Mouse (Mus musculus): ENCODE measurements around the gene Nupl2.

The Nupl2 gene

GRCm38 (mm10) chr5:24164789-24165445 is at the start of gene Nupl2:
TSS of gene Nupl2 (plus strand) at chr5:24164963.
- DNase-seq (ENCODE audit: low spot score in 2 of 2): peak; percentile 92 to 93

- DNase-seq (ENCODE audit: low spot score in 2 of 2): no peak
Observed at GRCm38 (mm10) chr5:24122221-24122620, 42.5 kb upstream of the Nupl2 start.

GRCm38 (mm10) chr5:24124175-24124574 is 40.6 kb upstream of the Nupl2 start:
- DNase-seq (ENCODE audit: low spot score in 2 of 2): no peak

GRCm38 (mm10) chr5:24124579-24125276 is 40.0 kb upstream of the Nupl2 start:
- DNase-seq (ENCODE audit: low spot score in 2 of 2): no peak

- DNase-seq (ENCODE audit: low spot score in 2 of 2): peak; percentile 20 to 22
Observed at GRCm38 (mm10) chr5:24125910-24126636, 38.7 kb upstream of the Nupl2 start.

GRCm38 (mm10) chr5:24126967-24127366 is 37.8 kb upstream of the Nupl2 start:
- peak; percentile 16 to 46 for DNase-seq (ENCODE audit: low spot score in 2 of 2)

- no peak for DNase-seq (ENCODE audit: low spot score in 2 of 2)
Observed at GRCm38 (mm10) chr5:24146964-24147363, 17.8 kb upstream of the Nupl2 start.

GRCm38 (mm10) chr5:24152199-24152598 is 12.6 kb upstream of the Nupl2 start:
- no peak for DNase-seq (ENCODE audit: low spot score in 2 of 2)

- no peak for DNase-seq (ENCODE audit: low spot score in 2 of 2)
Observed at GRCm38 (mm10) chr5:24156774-24157173, 8.0 kb upstream of the Nupl2 start.

- no peak for DNase-seq (ENCODE audit: low spot score in 2 of 2)
Observed at GRCm38 (mm10) chr5:24167263-24167662, 2.5 kb downstream of the Nupl2 start.

- no peak for DNase-seq (ENCODE audit: low spot score in 2 of 2)
Observed at GRCm38 (mm10) chr5:24169881-24170280, 5.1 kb downstream of the Nupl2 start.

GRCm38 (mm10) chr5:24172092-24172491 is 7.3 kb downstream of the Nupl2 start:
- no peak for DNase-seq (ENCODE audit: low spot score in 2 of 2)

- peak; percentile 6 to 20 for DNase-seq (ENCODE audit: low spot score in 2 of 2)
Observed at GRCm38 (mm10) chr5:24181514-24182295, 16.9 kb downstream of the Nupl2 start.

- peak in 1 of 2 experiments; percentile 19 for DNase-seq (ENCODE audit: low spot score in 2 of 2)
Observed at GRCm38 (mm10) chr5:24182296-24182734, 17.6 kb downstream of the Nupl2 start.

GRCm38 (mm10) chr5:24183096-24183495 is 18.3 kb downstream of the Nupl2 start:
- no peak for DNase-seq (ENCODE audit: low spot score in 2 of 2)

GRCm38 (mm10) chr5:24184011-24184410 is 19.2 kb downstream of the Nupl2 start:
- no peak for DNase-seq (ENCODE audit: low spot score in 2 of 2)

GRCm38 (mm10) chr5:24188476-24188875 is 23.7 kb downstream of the Nupl2 start:
- DNase-seq (ENCODE audit: low spot score in 2 of 2): no peak

- no peak for DNase-seq (ENCODE audit: low spot score in 2 of 2)
Observed at GRCm38 (mm10) chr5:24191821-24192220, 27.1 kb downstream of the Nupl2 start.

GRCm38 (mm10) chr5:24201006-24201405 is 36.2 kb downstream of the Nupl2 start:
- DNase-seq (ENCODE audit: low spot score in 2 of 2): no peak

GRCm38 (mm10) chr5:24202492-24202891 is 37.7 kb downstream of the Nupl2 start:
- DNase-seq (ENCODE audit: low spot score in 2 of 2): no peak

- DNase-seq (ENCODE audit: low spot score in 2 of 2): no peak
Observed at GRCm38 (mm10) chr5:24203266-24203665, 38.5 kb downstream of the Nupl2 start.

GRCm38 (mm10) chr5:24207965-24208364 is 43.2 kb downstream of the Nupl2 start:
- DNase-seq (ENCODE audit: low spot score in 2 of 2): no peak

All from heart, adult 9 months (tissue).